Mouse (Mus musculus): ENCODE data around the gene Tmem94.

Tmem94 gene

DNA sequence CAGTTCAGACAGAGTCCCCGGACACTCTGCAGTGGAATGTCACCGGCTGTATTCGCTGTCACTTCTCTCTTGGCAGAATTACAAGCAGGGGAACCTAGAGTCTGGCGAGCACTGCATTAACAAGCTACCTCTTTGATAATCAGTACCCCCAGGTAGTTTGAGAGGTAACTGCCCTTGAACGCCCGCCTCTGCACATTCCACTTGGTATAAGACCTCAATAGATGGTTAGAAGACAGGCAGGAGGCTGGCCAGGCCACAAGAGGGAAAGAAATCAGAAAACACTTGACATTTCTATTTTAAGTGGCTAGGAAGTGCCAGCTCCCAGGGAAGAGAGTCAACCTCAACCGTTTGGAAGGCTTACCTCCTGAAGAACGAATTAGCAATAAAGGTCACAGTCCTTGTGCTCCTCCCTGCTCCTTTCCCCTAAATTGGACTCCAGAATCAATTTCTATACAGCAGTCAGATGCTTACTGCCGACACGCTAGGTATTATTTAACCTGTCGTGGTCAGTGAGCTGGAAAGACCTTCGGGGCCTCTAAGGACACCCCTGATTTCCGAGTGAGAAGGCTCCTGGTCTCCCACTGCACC lies 1.2 kb downstream of the Tmem94 start:
- no peak for DNase-seq (ENCODE audit: low spot score)

DNA sequence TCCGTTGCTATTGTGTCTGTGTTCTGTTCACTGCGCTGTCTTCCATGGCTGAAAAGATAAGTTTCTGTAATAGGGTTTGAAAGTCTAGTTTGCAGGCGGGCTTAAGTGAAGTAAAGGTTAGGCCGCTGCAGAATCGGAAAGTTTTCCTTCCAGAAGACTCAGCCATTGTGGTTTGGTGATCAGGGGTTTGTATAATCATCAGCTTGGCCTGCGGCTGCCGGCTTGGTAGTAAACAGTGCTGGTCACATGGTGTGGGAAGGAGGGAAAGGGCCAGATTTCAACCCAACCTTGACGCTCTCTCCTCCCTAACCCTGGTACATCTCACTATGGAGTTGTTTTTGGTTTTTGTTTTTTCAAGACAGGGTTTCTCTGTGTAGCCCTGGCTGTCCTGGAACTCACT lies 1.7 kb downstream of the Tmem94 start:
- no peak for DNase-seq (ENCODE audit: low spot score)

- DNase-seq (ENCODE audit: low spot score): no peak
These were observed 3.7 kb downstream of the Tmem94 start for GRCm38 (mm10) chr11:115768896-115769295.

DNA sequence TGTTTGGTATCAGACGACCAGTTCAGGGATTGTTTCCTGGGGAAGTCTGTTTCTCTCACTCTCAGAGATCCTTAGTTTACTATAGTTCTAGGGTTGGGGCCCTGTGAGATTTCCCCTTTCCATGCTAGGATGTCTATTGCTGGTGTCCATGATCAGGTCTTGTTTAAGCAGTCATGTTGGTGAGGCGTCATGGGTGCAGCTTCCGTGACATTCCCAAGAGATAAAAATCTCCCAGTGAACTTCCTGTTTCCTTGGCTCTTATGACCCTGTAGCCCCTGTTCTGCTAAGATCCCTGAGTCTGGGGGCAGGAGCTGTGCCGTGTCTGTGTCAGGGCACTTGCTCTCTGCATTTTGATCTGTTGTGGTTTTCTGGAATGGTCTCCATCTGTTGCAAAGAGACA lies 9.4 kb downstream of the Tmem94 start:
- no peak for DNase-seq (ENCODE audit: low spot score)

DNA sequence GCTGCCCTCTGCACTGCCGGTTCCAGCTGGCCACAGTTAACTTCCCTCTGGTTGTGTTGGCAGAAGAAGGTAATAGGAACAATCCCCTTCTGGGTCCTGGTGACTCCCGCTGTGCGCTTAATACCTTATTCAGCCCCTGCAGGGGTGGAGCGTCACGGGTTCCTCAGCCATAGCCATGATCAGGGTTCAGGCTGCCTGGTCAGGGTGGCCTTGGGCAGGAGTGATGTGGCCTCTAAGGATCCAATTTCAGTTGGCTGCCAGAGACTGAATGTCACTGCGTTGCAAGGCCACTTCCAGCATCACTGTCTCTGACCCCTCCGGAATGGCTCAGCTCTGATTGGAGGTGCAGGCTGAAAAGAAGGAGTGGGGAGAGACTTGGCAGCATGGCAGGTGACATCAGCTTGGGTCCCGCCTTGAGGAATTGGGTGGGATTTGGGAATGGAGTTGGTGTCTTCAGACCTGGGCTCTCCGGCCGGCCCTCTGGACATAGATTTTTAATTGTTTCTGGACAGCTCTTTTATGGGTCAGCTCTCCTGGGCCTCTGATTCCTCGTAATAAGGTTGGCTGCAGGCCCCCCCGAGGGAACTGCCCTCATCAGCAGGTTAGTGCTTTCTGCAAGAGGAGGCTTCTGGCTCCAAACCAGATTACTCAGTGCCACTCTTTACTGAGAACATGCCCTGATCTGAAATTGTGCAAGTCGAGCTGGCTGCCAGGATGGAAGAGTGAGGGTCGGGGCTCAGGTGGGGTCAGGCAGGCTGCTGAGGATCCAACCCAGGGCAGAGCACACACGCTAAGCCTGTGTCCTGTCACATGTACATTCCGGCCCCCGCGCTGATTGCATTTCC lies 10.8 kb downstream of the Tmem94 start:
- no peak for DNase-seq (ENCODE audit: low spot score)

GRCm38 (mm10) chr11:115776954-115777353 lies 11.7 kb downstream of the Tmem94 start:
- no peak for DNase-seq (ENCODE audit: low spot score)

GRCm38 (mm10) chr11:115777487-115778335 lies 12.5 kb downstream of the Tmem94 start:
- DNase-seq (ENCODE audit: low spot score): no peak

- DNase-seq (ENCODE audit: low spot score): peak; percentile 20
These were observed 13.9 kb downstream of the Tmem94 start for GRCm38 (mm10) chr11:115779038-115779571.

- no peak for DNase-seq (ENCODE audit: low spot score)
These were observed 15.2 kb downstream of the Tmem94 start for GRCm38 (mm10) chr11:115780141-115781070.

DNA sequence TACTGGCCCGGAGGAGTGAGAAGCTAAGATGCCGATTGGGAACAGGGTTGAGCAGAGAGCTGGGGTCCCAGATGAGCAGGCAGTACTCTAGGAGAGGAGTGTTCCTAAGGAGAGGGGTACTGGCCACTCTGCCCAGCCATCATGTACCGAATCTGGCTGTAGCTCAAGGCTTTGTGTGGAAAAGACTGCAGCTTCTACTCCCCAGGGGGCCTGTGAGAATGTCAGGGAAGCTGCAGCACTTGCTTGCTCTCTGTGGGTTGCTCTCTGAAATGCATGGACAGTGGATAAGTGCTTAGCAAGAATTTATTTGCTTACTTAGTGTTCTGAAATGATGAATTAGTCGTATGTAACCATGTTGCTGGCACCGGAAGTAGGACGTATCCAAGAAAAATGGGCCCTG lies 21.2 kb downstream of the Tmem94 start:
- no peak for DNase-seq (ENCODE audit: low spot score)

- DNase-seq (ENCODE audit: low spot score): no peak
These were observed 24.6 kb downstream of the Tmem94 start for GRCm38 (mm10) chr11:115789787-115790186.

DNA sequence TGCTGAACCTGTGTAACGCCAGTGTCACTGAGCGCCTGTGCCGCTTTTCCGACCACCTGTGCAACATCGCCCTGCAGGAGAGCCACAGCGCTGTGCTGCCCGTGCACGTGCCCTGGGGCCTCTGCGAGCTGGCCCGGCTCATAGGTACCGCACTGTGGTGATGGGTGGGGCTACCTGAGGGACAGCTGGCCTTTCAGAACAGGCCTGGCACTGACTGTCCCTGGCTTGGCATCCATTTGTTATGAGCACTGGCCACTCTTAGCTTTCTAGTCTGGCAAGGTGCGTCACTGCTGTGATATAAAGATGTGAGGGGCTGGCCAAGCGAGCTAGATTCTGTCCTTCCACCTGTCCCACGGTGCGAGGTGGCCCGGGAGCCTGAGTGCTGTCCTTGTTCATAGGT lies 26.7 kb downstream of the Tmem94 start:
- no peak for DNase-seq (ENCODE audit: low spot score)

DNA sequence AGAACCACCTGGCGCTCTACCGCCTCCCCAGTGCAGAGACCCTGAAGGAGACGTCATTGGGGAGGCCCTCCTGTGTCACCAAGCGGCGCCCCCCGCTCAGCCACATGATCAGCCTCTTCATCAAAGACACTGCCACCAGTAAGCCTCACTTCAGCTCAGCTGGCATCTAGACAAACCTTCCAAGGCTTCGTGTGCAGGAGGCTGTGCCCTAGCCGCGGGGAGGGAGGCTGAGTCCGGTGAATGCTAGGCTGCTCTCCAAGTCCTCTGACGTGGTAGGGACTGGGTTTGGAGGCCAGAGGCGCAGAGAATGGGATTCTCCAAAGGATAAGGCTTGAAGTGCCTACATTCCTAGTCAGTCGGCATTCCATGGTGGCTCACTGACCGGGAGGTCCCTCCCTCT lies 27.1 kb downstream of the Tmem94 start:
- no peak for DNase-seq (ENCODE audit: low spot score)

DNA sequence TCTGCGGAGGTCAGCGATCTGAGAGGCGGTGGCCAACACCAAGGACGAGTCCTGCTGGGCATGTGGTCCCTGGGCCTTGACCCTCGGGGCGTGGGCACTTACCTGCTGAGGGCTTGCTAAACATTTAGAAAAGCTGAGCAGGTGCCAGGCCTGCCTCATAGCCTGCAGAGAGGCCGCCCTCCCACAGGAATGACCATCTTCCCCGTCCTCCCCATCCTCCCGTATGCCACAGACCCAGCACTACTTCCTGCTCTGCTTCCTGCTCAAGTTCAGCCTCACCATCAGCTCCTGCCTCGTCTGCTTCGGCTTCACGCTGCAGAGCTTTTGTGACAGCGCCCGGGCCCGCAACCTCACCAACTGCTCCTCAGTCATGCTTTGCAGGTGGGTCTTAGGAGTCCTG lies 31.7 kb downstream of the Tmem94 start:
- no peak for DNase-seq (ENCODE audit: low spot score)

GRCm38 (mm10) chr11:115797665-115798064 lies 32.4 kb downstream of the Tmem94 start:
- no peak for DNase-seq (ENCODE audit: low spot score)

DNA sequence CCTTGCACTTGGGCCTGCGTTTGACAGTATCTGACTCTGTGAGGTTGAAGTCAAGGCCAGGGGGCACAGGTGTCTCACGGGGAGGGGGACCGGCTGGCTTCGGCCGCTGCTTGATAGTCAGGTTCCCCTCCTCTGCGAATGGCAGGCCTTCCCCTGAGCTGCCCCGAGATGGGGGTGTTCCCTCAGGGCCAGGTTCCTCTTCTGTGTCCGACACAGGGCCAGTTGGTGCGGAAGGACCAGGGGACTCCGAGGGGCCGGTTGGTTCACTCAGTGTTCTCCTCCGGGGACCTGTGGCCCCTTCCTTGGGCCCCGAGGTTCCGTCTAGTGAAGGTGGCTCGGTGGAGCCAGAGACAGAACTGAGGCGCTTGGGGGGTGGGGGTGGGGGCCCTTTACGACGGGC lies 35.7 kb downstream of the Tmem94 start:
- no peak for DNase-seq (ENCODE audit: low spot score)

DNA sequence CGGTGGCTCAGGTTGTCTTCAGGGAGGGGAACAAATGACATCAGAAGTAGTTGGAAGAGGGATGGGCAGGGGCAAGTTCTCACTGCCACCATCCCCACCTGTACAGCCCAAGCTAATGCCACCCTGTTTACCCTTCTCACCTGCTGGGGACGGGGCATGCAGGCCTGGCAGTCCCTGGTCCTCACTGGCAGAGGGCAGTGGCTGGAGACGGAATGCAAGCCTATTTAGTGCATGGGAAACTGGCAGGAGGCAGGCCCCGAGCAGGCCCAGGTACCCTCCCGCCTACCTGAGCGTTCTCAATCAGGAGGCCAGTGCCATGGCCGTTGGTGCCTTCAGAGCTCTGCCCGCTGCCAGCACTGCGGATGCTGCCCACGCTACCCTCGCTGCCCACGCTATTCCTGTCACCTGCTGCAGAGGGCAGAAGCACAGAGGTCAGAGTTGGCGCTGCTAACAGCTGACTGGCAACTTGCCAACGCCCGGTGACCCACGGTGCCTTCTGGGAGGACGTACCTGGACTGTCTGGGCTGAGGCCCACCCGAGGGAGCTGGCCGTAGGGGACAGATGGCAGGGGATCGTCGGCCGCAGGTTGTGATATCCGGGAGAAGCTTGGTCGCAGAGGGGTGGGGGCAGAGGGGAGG lies 38.0 kb downstream of the Tmem94 start:
- DNase-seq (ENCODE audit: low spot score): no peak

- DNase-seq (ENCODE audit: low spot score): no peak
These were observed 39.8 kb downstream of the Tmem94 start for GRCm38 (mm10) chr11:115805005-115805404.

DNA sequence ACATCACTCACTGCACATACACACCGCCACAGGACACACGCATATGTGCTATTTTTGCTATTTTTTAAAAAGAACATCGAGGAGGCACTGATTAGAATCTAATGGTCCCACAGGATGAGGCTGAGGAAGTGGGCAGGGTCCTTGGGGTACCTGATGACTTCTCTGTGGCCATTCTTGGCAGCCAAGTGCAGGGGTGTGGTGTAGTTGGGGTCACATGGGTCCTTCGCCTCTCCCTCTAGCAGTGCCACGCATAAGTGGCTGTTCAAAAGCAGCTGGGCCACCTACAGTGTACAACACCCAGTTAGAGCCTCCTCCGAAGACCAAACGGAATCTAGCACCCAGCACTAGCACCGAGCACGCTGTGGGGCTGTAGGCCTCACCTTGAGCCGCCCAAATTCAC lies 40.9 kb downstream of the Tmem94 start:
- no peak for DNase-seq (ENCODE audit: low spot score)

- no peak for DNase-seq (ENCODE audit: low spot score)
These were observed 42.1 kb downstream of the Tmem94 start for GRCm38 (mm10) chr11:115807306-115807705.

GRCm38 (mm10) chr11:115807971-115808370 lies 42.7 kb downstream of the Tmem94 start:
- no peak for DNase-seq (ENCODE audit: low spot score)

Measured in T-cell, adult 2 months (primary cell).